Comparison of ENCODE assay signal across 11 mouse cellular contexts in genomic region chr9:121443696-121444366, GRCm38 (mm10). TPM values are rescaled to one million over a fixed set of nuclear protein-coding genes. Genes with fewer than 3 reads are reported as not detected.
A peak's percentile ranks its signal among the peaks of the same experiment; 100 is the strongest.
DNase-seq lines count a peak whose midpoint lies in the region; ATAC-seq and TF ChIP-seq lines count a peak whose summit lies in the region.
"Had no signal": no experiment of that assay in that cellular context is flagged by ENCODE, and none has a peak within 500 bp of the region (broad histone marks: within the 10 kb centered on the region; RNA-seq: fewer than 3 reads in every experiment).

No protein-coding gene starts in this region.

- ATAC-seq in hindbrain, embryonic 13.5 days (ENCODE audit: low FRiP score), result peak; percentile 36; the same call in 1 of the 2 replicates
- ATAC-seq in midbrain, embryonic 15.5 days (replicated peaks), result peak; percentile 39; the same call in 1 of the 2 replicates

- H3K4me1 ChIP-seq in hindbrain, embryonic 13.5 days (replicated peaks), result peaks cover 12% of the 10 kb centered on the region
- H3K4me1 ChIP-seq in midbrain, embryonic 15.5 days, result no peaks in the 10 kb centered on the region

- TF ChIP-seq CTCF in brain, embryonic 14.5 days (IDR thresholded peaks at IDR 0.05; ENCODE audit: borderline replicate concordance, extremely low read depth, insufficient read depth, insufficient read length), result no peak

- DNase-seq in kidney, adult 9 months, result peak; percentile 39
- DNase-seq in kidney, adult 18-20 months, result no peak
- peak; percentile 60 for DNase-seq in brain, embryonic 14.5 days (ENCODE audit: low read depth)
- DNase-seq in spleen, adult 12 weeks (ENCODE audit: low spot score), result no peak
- no peak for DNase-seq in urinary bladder, postnatal 4 days (ENCODE audit: low spot score in 2 of 2)
- no peak for DNase-seq in frontal cortex, postnatal 10 days (ENCODE audit: low spot score in 2 of 2)

- TF ChIP-seq POLR2A in brain, embryonic 14.5 days (IDR thresholded peaks at IDR 0.05; ENCODE audit: borderline replicate concordance, extremely low read depth, insufficient read depth, insufficient read length, poor library complexity, severe bottlenecking), result no peak

- H3K27ac ChIP-seq in hindbrain, embryonic 13.5 days, result peak overlapping the region; percentile 66
- no peak overlapping the region for H3K27ac ChIP-seq in midbrain, embryonic 15.5 days
- H3K27ac ChIP-seq: kidney, postnatal 0 days had no signal

- H3K27me3 ChIP-seq in hindbrain, embryonic 13.5 days, result no peaks in the 10 kb centered on the region
- no peaks in the 10 kb centered on the region for H3K27me3 ChIP-seq in midbrain, embryonic 15.5 days (replicated peaks)
- H3K27me3 ChIP-seq: CH12.LX; liver, embryonic 15.5 days had no signal

- H3K36me3 ChIP-seq in hindbrain, embryonic 13.5 days, result peaks cover 77% of the 10 kb centered on the region
- H3K36me3 ChIP-seq in midbrain, embryonic 15.5 days (replicated peaks), result peaks cover 28% of the 10 kb centered on the region

- no peaks in the 10 kb centered on the region for H3K9me3 ChIP-seq in hindbrain, embryonic 13.5 days
- no peaks in the 10 kb centered on the region for H3K9me3 ChIP-seq in midbrain, embryonic 15.5 days
- H3K9me3 ChIP-seq: liver, embryonic 15.5 days had no signal

- 69% methylated on average over 31 of the region's 31 CpGs for WGBS in hindbrain, embryonic 13.5 days
- 58% methylated on average over 31 of the region's 31 CpGs for WGBS in midbrain, embryonic 15.5 days

- H3K4me3 ChIP-seq in hindbrain, embryonic 13.5 days, result no peak overlapping the region
- H3K4me3 ChIP-seq in midbrain, embryonic 15.5 days, result no peak overlapping the region
- H3K4me3 ChIP-seq: liver, embryonic 15.5 days had no signal

- H3K9ac ChIP-seq in hindbrain, embryonic 13.5 days, result no peak overlapping the region
- no peak overlapping the region for H3K9ac ChIP-seq in midbrain, embryonic 15.5 days
- H3K9ac ChIP-seq: liver, embryonic 15.5 days had no signal

- H3K4me2 ChIP-seq in hindbrain, embryonic 13.5 days, result no peak overlapping the region
- H3K4me2 ChIP-seq in midbrain, embryonic 15.5 days, result no peak overlapping the region
- H3K4me2 ChIP-seq: liver, embryonic 15.5 days had no signal

RNA-seq across cellular contexts. Expression of gene Cck, which starts 51.7 kb away (rescaled TPM):
- polyA plus RNA-seq in brain, embryonic 14.5 days (2012; rRNA removed), result 34.1 and 38.6 TPM in 2 replicates
- 7.7 and 15.1 TPM in 2 replicates for polyA plus RNA-seq in hindbrain, embryonic 13.5 days (2015; fragmentation: Nextera tagmentation; extraction: Ambion mirVana)
- 26.2 and 32.5 TPM in 2 replicates for polyA plus RNA-seq in midbrain, embryonic 15.5 days (2015; fragmentation: Nextera tagmentation; extraction: Ambion mirVana)

Comparison
In these comparisons a context has a peak if more than half of its experiments do, and no peak if none do; other contexts are left out.
1. DNase-seq: peak in kidney, adult 9 months (single experiment) and brain, embryonic 14.5 days (single experiment); none in kidney, adult 18-20 months (single experiment), spleen, adult 12 weeks (single experiment), urinary bladder, postnatal 4 days (0 of 2) and frontal cortex, postnatal 10 days (0 of 2).